9 mouse cellular contexts compared by ENCODE assay signal in genomic region chr16:63856658-63857552, GRCm38 (mm10). TPM values are rescaled to one million over a fixed set of nuclear protein-coding genes. Genes with fewer than 3 reads are reported as not detected.
DNase-seq lines count a peak whose midpoint lies in the region; ATAC-seq and TF ChIP-seq lines count a peak whose summit lies in the region.
"Had no signal": no experiment of that assay in that cellular context is flagged by ENCODE, and none has a peak within 500 bp of the region (broad histone marks: within the 10 kb centered on the region; RNA-seq: fewer than 3 reads in every experiment).

No protein-coding gene starts in this region.

- H3K27ac ChIP-seq in embryonic facial prominence, embryonic 12.5 days = peak overlapping the region; percentile 86
- H3K27ac ChIP-seq in heart, adult 2 months = peak overlapping the region; percentile 21; the same call in 1 of the 2 replicates
- H3K27ac ChIP-seq in midbrain, embryonic 11.5 days (ENCODE audit: low read depth, low read length) = peak overlapping the region; percentile 67
- peak overlapping the region; percentile 87 for H3K27ac ChIP-seq in stomach, embryonic 14.5 days (ENCODE audit: low read length)

- 0% methylated on average over 32 of the region's 33 CpGs for WGBS in embryonic facial prominence, embryonic 12.5 days
- WGBS in heart, adult 2 months = 3% methylated on average over 33 of the region's 33 CpGs
- WGBS in midbrain, embryonic 11.5 days = 2% methylated on average over 33 of the region's 33 CpGs
- WGBS in stomach, embryonic 14.5 days = 2% methylated on average over 32 of the region's 33 CpGs

- H3K36me3 ChIP-seq in megakaryocyte, embryonic 14.5 days (replicated peaks; ENCODE audit: low read length) = no peaks in the 10 kb centered on the region
- H3K36me3 ChIP-seq in embryonic facial prominence, embryonic 12.5 days = no peaks in the 10 kb centered on the region
- no peaks in the 10 kb centered on the region for H3K36me3 ChIP-seq in heart, adult 2 months (ENCODE audit: control insufficient read depth, insufficient read depth, low read length)
- no peaks in the 10 kb centered on the region for H3K36me3 ChIP-seq in midbrain, embryonic 11.5 days (ENCODE audit: control insufficient read depth, insufficient read depth, low read length)
- H3K36me3 ChIP-seq in stomach, embryonic 14.5 days (ENCODE audit: control insufficient read depth, insufficient read depth, low read length) = no peaks in the 10 kb centered on the region

- peak; percentile 64 to 68 for DNase-seq in heart, adult 2 months
- peak; percentile 17 for DNase-seq in kidney, adult 11 months
- peak; percentile 83 for DNase-seq in left cerebral cortex, postnatal 4 days
- peak; percentile 96 for DNase-seq in midbrain, embryonic 11.5 days (ENCODE audit: low spot score, missing footprints)

- peak overlapping the region; percentile 61 for H3K9ac ChIP-seq in embryonic facial prominence, embryonic 12.5 days
- peak overlapping the region; percentile 33 for H3K9ac ChIP-seq in heart, adult 2 months (ENCODE audit: low read depth, low read length)
- H3K9ac ChIP-seq in midbrain, embryonic 11.5 days (ENCODE audit: low read length) = peak overlapping the region; percentile 70
- H3K9ac ChIP-seq in stomach, embryonic 14.5 days (replicated peaks; ENCODE audit: low read depth, low read length) = peak overlapping the region; percentile 52; the same call in 1 of the 2 replicates

- H3K27me3 ChIP-seq in megakaryocyte, embryonic 14.5 days (replicated peaks) = peaks cover 11% of the 10 kb centered on the region
- no peaks in the 10 kb centered on the region for H3K27me3 ChIP-seq in embryonic facial prominence, embryonic 12.5 days
- no peaks in the 10 kb centered on the region for H3K27me3 ChIP-seq in heart, adult 2 months (ENCODE audit: control insufficient read depth, insufficient read depth, low read length)
- no peaks in the 10 kb centered on the region; the same call in 1 of the 2 replicates for H3K27me3 ChIP-seq in midbrain, embryonic 11.5 days (ENCODE audit: control insufficient read depth, insufficient read depth, low read length)
- H3K27me3 ChIP-seq in stomach, embryonic 14.5 days (ENCODE audit: control insufficient read depth, insufficient read depth, low read length) = no peaks in the 10 kb centered on the region

- peaks cover 10% of the 10 kb centered on the region for H3K4me1 ChIP-seq in megakaryocyte, embryonic 14.5 days
- no peaks in the 10 kb centered on the region for H3K4me1 ChIP-seq in embryonic facial prominence, embryonic 12.5 days
- no peaks in the 10 kb centered on the region for H3K4me1 ChIP-seq in heart, adult 2 months (ENCODE audit: control insufficient read depth, insufficient read depth, low read length)
- H3K4me1 ChIP-seq in midbrain, embryonic 11.5 days (ENCODE audit: control insufficient read depth, insufficient read depth, low read length) = 0 out of 2 replicates have a peak, but pooled peaks cover 2% of the 10 kb centered on the region
- peaks cover 3% of the 10 kb centered on the region; the same call in 1 of the 2 replicates for H3K4me1 ChIP-seq in stomach, embryonic 14.5 days (ENCODE audit: control insufficient read depth, insufficient read depth, low read length)

- TF ChIP-seq POLR2A in heart, adult 2 months (IDR thresholded peaks at IDR 0.05; ENCODE audit: insufficient read depth, low read depth, low read length) = no peak

- TF ChIP-seq CTCF in heart, adult 2 months (IDR thresholded peaks at IDR 0.05) = peak; percentile 71

- peak overlapping the region; percentile 75 for H3K4me2 ChIP-seq in embryonic facial prominence, embryonic 12.5 days (replicated peaks)
- H3K4me2 ChIP-seq in midbrain, embryonic 11.5 days = peak overlapping the region; percentile 64
- peak overlapping the region; percentile 76 for H3K4me2 ChIP-seq in stomach, embryonic 14.5 days (replicated peaks; ENCODE audit: low read depth, low read length)

- peak overlapping the region; percentile 88 for H3K4me3 ChIP-seq in megakaryocyte, embryonic 14.5 days (replicated peaks)
- H3K4me3 ChIP-seq in embryonic facial prominence, embryonic 12.5 days = peak overlapping the region; percentile 49
- peak overlapping the region; percentile 52 for H3K4me3 ChIP-seq in heart, adult 2 months
- H3K4me3 ChIP-seq in midbrain, embryonic 11.5 days (ENCODE audit: low read depth, low read length) = peak overlapping the region; percentile 53
- peak overlapping the region; percentile 55 for H3K4me3 ChIP-seq in stomach, embryonic 14.5 days (ENCODE audit: low read depth, low read length)

- no peaks in the 10 kb centered on the region for H3K79me2 ChIP-seq in heart, adult 2 months (replicated peaks; ENCODE audit: control insufficient read depth, insufficient read depth, low read length)

- no peak for TF ChIP-seq EP300 in heart, adult 2 months (IDR thresholded peaks at IDR 0.05; ENCODE audit: insufficient read depth, low read depth, low read length)

- intact Hi-C loops in heart, adult 2 months (cut with DNase I) = loop anchor here (5.0 kb wide), 2 partner anchors 865 to 890 kb away; no protein-coding TSS in a partner anchor
- intact Hi-C loops in left cerebral cortex, postnatal 4 days (cut with DNase I) = loop anchor here (5.0 kb wide), 2 partner anchors 865 to 890 kb away; no protein-coding TSS in a partner anchor

- no peak for ATAC-seq in megakaryocyte, adult 5-6 weeks (ENCODE audit: poor library complexity, severe bottlenecking)
- peak; percentile 91 for ATAC-seq in embryonic facial prominence, embryonic 12.5 days (ENCODE audit: insufficient number of reproducible peaks, insufficient read depth, low FRiP score, low TSS enrichment)
- peak; percentile 90 for ATAC-seq in midbrain, embryonic 11.5 days (ENCODE audit: low FRiP score)
- ATAC-seq in stomach, embryonic 14.5 days (ENCODE audit: insufficient number of reproducible peaks, insufficient read depth, low FRiP score, low read depth) = peak; percentile 89

- H3K9me3 ChIP-seq in megakaryocyte, embryonic 14.5 days = no peaks in the 10 kb centered on the region
- no peaks in the 10 kb centered on the region for H3K9me3 ChIP-seq in embryonic facial prominence, embryonic 12.5 days
- no peaks in the 10 kb centered on the region for H3K9me3 ChIP-seq in midbrain, embryonic 11.5 days (ENCODE audit: control insufficient read depth, low read length)
- H3K9me3 ChIP-seq in stomach, embryonic 14.5 days (ENCODE audit: control insufficient read depth, low read depth, low read length) = no peaks in the 10 kb centered on the region

RNA-seq across cellular contexts. Expression of gene Epha3, which starts 7.1 kb away (rescaled TPM):
- not detected in 2 replicates for polyA plus RNA-seq in megakaryocyte, embryonic 14.5 days (2012; ENCODE audit: insufficient read depth, low replicate concordance)
- total RNA-seq in megakaryocyte, adult 5-6 weeks (2015) = not detected in 2 replicates
- 0.18 TPM in 1 of 2 replicates, not detected in the other for total RNA-seq in megakaryocyte, adult 5-6 weeks (2017)
- polyA plus RNA-seq in embryonic facial prominence, embryonic 12.5 days (2016; fragmentation: Nextera tagmentation; extraction: Ambion mirVana) = 62.5 and 68.8 TPM in 2 replicates
- total RNA-seq in heart, adult 2 months (2021) = under 1 TPM; 0.44 to 0.48 TPM
- 0.39 and 0.47 TPM in 2 replicates for polyA plus RNA-seq in heart, adult 2 months (2012; rRNA removed)
- 10 to 100 TPM; 48.3 to 50.2 TPM for total RNA-seq in left cerebral cortex, postnatal 4 days (2021)
- polyA plus RNA-seq in midbrain, embryonic 11.5 days (2014; fragmentation: Nextera tagmentation; extraction: Ambion mirVana) = 35.0 and 37.9 TPM in 2 replicates
- polyA plus RNA-seq in stomach, embryonic 14.5 days (2014; fragmentation: Nextera tagmentation; extraction: Ambion mirVana) = 19.5 and 22.7 TPM in 2 replicates
- total RNA-seq: neutrophil, adult 5-6 weeks had no signal

Comparison
In these comparisons a context has a peak if more than half of its experiments do, and no peak if none do; other contexts are left out.
1. H3K27ac ChIP-seq: peak in every context shown above with its lines; median percentile 87 in stomach, embryonic 14.5 days; 86 in embryonic facial prominence, embryonic 12.5 days; 67 in midbrain, embryonic 11.5 days; 21 in heart, adult 2 months.
2. DNase-seq: peak in every context shown above with its lines; median percentile 96 in midbrain, embryonic 11.5 days; 83 in left cerebral cortex, postnatal 4 days; 66 in heart, adult 2 months; 17 in kidney, adult 11 months.
3. RNA of gene Epha3, which starts 7.1 kb away (polyA plus RNA-seq): 62.5 to 68.8 TPM in embryonic facial prominence, embryonic 12.5 days, 35.0 to 37.9 TPM in midbrain, embryonic 11.5 days and 19.5 to 22.7 TPM in stomach, embryonic 14.5 days; 0.39 to 0.47 TPM in heart, adult 2 months and not detected in megakaryocyte, embryonic 14.5 days; every median in the first group is over 10 times any median in the second.
4. Peak in every context shown above with its lines, with median percentiles within 50 percentile points of each other: H3K4me3 ChIP-seq, H3K4me2 ChIP-seq and H3K9ac ChIP-seq.